Mouse (Mus musculus) megakaryocyte-erythroid progenitor cell, adult 5-6 weeks (primary cell): ENCODE results near the gene Pak1. TPM values are rescaled to one million over a fixed set of nuclear protein-coding genes. Genes with fewer than 3 reads are reported as not detected.

Experiments
- ATAC-seq: replicated peaks from 2 replicates; pipeline ENCODE4 v1.8.0; 2016; ENCODE audit warnings: mild to moderate bottlenecking, inconsistent platforms; ENCODE audit not compliant: severe bottlenecking, poor library complexity, low FRiP score, low TSS enrichment
- total RNA-seq, 2 experiments: library from RNA; stranded (forward) in 1 of 2; stranded (reverse) in 1 of 2; fragments of 200-1000, 215-1000 nt in 1 of 2; fragments of >200 nt in 1 of 2; fragmentation: Nextera tagmentation in 1 of 2; gene quantifications; 2 replicates each; pipeline ENCODE4 v1.2.3; 2014 to 2017

Pak1 gene
- total RNA-seq (2014; fragmentation: Nextera tagmentation) (6.9 and 8.2 TPM in 2 replicates), total RNA-seq (2017) (13.9 and 20.3 TPM in 2 replicates)

DNA sequence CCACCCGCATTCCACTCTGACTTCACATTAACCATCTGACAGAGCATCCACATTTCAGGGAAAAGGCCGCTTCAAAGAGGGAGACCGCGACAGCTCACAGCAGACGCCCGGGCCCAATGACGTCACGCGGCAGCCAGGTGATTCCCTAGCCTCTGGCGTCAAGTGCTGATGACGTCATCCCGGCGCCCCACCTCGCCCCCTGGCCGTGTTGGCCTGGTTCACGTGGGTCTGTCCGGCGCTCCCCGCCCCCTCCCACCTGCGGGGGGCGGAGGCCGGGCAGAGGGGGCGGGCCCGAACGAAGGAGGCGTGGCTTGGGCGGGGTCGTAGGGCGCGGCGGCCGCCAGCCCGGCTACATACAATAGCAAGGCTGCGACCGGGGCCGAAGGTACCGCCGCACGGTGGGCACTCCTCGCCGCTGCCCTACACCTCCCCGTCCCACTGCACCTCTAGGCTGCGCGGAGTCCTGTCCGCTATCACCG, at the start of gene Pak1:
TSS of gene Pak1 (plus strand) at position 352 of the 479 bp plus-strand sequence.
- peak; percentile 72 for ATAC-seq

DNA sequence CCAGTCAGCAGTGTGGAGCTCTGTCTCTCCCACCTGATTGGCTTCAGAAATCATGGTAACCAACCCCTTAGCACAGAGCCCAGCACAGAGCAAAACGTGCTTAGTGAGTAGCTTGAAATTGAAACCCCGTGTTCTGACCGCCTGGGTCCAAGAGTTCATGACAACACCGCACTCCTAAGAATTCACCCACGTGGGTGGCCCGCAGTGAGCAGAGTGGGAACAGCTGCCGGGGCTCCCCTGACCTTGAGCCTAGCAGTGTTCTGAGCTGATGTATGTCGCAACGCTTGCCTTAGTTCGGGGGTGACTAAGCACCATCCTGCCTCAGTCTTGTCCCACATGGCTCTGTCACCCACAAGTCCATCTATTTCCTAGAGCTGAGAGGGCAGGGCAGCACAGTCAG, 47.4 kb upstream of the Pak1 start:
- no peak for ATAC-seq

DNA sequence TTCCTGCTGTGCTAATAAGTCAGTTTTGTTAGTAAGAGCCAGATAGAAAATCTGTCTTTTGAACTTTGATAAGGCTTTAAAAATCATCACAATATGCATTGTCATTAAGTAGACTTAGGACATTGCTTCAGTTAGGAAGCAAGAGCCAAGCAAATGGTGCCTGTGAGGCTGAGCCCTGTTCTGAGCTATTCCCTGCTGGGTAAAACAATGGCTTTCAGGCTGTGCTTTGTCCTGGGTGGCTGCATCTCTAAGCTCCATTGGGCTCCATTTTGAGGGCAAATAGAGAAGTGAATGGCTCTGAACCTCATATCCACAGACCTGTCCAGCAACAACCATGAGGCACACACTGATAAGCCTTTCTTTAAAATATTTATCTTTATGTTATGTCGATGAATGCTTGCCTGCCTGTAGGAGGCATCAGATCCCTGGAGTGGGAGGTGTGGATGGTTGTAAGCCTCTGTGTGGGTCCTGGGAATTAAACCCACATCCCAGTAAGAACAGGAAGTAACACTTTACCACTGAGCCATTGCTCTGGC, 46.5 kb upstream of the Pak1 start:
- ATAC-seq: peak; percentile 28

DNA sequence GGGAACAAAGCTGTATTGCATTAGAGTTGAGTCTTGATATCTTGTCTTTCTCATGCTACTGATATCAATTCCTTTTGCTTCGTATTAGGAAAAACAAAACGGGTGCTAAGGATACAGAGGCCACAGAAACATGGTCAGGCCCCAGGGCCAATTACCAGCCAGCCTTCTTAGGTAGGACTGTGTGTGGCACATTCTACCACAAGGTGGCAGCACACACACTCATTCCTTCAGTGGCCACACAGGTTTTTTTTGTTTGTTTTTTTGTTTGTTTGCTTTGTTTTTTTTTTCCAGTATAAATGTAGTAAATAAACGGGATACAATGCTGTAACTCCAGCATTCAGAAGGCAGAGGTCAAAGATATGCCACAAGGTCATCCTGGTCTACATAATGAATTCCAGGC, 43.0 kb upstream of the Pak1 start:
- 0 out of 2 replicates have a peak, but pooled peaks have one; percentile 24 for ATAC-seq

DNA sequence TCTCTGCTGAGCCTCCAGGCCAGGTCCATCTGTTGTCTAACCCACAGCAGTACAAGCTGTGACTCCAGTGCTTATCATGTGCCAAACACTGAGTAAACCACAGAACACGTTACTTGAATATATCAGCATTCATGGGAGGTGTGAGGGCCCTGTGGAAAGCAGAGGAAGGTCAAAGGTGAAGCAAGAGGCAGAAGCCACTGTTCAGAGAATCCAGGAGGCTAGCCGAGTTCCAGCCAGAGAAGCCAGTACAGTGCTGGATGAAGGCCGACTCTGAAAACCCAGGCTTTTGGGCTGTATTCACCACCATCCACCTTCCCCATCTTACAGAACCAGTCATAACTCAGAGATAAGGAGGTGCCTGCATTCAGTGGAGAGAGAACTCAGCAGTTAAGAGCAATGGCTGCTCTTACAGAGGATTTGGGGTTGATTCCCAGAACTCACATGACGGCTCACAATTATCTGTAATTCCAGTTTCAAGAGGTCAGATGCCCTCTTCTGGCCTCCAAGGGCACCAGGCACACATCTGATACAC, 41.1 kb upstream of the Pak1 start:
- peak; percentile 81 for ATAC-seq

DNA sequence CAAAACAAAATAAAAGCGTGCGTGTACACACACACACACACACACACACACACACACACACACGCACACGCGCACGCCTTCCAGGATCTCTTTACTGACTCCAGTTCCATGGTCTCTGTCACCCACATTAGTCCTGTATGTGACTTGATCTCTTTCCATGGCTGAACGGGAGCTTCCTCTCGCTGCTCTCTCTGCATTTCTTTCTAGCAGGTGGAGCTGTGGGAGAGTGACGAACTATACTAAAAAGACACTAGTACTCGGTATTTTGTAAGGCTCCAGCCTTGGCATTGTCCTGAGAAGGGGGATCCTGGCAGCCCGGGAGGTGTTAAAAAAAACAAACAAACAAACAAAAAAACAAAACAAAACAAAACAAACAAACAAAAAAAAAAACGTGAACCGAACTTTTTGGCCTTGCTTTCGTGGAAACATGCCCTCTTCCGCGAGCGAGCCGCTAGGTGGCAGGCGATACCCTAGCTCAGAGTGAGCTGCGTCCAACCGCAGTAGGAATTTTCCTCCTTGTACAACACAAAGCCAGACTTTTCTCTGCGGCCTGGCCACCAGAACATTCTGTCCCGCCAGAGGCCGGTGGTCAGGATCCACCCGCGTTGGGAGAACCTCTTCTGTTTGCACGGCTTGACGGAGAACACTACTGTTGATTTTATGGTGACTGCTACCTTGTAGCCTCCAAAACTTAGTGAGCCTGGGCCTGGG, 40.4 kb upstream of the Pak1 start:
- ATAC-seq: peak; percentile 53

DNA sequence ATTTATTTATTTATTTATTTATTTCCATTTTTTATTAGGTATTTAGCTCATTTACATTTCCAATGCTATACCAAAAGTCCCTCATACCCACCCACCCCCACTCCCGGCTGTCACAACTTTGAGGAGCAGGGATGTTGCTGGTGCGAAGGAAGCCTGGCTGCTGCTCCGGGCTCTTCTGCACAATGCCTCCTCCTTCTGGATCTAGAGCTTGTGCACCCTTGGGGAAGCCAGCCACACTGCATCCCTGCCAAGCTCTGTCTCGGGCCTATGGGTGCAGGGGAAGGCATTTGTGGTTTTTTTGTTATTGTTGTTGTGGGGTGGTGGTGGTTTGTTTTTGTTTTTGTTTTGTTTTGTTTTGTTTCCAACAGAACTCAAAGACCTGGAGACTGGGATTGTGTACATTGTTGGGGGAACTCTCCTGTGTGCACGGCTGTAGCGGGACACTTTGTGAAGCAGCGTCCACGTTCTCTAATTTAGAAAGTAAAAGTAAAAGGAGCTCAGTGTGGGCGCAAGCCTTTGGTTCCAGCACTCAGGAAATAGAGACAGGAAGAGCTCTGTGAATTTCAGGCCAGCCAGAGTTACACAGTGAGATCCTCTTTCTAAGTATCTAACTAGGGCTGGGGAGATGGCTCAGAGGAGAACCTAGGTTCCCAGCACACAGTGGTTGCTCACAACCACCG, 39.7 kb upstream of the Pak1 start:
- 0 out of 2 replicates have a peak, but pooled peaks have one; percentile 8 for ATAC-seq

DNA sequence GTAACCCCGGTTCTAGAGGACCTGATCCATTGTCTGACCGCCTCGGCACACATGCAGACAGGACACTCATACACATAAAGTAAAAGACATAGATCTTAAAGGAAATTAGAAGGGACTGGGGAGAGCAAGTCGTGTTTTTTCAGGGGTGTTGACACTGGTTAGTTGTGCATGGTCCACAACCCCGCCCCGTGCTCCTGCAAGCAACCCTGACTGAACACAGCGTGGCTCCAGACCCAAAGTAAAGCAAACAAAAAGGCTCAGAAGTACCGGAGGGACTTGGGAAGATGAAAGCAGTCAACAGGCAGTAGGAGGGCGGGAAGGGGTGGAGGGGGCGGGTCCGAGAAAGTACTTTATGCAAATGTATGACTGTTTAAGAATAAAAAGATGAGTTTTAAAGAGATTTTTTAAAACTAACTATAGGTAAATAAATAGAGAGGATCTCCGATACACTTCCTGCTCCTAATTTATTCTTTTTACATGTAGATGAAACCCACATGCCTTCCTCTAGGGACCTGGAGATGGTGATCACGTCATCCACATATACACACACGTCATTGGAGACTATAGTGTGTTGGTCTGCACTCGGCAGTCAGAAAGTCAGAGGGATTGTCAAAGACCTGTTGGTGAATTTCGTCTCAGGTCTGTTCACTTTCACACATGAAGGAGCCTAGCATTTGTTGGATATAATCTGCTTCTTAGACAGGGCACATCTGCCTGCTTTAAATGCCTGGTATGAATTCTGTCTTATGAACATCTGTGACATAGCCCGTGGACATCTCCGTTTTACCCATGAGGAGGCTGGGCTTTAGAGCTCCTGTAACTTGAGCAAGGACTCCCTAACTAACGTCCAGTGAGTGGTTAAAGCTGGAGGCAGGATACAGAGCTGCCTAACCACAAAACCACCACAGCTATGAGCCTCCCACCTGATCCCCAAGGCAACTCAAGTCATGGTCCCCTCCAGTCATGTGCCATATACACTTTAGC, 38.8 kb upstream of the Pak1 start:
- ATAC-seq: peak; percentile 38

DNA sequence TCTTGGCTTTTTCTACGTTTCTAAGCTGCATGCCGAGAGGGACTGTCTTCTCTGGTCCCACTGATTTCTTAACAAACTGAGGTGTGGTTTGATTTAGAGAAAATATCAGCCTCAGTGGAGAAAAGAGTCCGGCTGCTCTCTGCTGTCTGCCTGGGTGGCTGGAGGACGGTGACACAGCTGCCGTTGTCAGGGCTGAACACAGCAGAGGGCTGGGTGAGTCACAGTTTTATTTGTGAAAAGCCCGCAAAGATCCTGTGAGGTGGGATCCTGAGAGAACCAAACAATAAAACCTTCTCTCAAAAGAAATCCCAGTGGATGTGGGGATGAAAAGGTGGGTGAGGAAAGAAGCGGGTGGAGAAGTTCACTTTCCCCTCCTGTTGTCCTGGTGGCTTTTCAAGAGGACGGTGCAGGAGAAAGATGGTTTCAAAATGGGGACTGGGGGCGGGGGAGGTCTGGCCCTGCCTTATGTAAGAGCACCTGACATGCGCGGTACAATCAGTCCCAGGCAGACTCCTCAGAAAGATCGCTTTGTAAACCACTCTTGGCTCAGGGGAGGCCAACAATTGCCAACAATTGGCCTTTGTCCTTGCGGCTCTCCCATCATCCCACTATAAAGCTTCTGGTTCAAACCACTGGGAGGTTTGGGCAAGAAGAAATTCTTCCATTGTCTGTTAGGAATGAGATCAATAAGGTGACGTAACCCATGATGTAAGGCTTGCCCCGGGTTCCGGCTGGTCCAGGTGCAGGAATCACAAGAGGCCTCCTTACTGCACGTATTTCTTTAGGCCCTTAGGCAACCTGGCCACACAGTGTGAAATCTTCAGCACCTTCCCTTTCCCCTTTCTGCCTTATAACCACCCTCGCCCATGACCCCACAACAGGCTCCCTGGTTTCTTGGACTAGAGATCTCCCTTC, 31.1 kb upstream of the Pak1 start:
- ATAC-seq: no peak

DNA sequence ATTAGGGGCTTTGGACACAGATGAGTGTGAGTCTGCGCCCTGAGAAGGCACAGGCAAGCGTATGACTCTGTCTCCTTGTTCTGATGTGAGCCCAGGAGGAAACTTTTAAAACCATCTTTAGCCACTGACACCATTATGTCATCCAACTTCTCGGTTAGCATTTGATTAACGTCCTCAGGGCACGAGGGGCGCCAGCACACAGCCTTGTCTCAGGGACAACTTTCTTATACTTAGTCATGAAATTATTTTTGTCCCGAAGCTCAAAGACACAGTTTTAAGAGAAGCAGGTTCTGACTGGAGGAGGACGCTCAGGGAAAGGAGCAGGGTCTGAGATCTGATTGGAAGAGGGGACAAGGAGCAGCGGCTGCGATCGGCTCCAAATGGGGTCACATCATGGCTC, 23.8 kb upstream of the Pak1 start:
- no peak for ATAC-seq

DNA sequence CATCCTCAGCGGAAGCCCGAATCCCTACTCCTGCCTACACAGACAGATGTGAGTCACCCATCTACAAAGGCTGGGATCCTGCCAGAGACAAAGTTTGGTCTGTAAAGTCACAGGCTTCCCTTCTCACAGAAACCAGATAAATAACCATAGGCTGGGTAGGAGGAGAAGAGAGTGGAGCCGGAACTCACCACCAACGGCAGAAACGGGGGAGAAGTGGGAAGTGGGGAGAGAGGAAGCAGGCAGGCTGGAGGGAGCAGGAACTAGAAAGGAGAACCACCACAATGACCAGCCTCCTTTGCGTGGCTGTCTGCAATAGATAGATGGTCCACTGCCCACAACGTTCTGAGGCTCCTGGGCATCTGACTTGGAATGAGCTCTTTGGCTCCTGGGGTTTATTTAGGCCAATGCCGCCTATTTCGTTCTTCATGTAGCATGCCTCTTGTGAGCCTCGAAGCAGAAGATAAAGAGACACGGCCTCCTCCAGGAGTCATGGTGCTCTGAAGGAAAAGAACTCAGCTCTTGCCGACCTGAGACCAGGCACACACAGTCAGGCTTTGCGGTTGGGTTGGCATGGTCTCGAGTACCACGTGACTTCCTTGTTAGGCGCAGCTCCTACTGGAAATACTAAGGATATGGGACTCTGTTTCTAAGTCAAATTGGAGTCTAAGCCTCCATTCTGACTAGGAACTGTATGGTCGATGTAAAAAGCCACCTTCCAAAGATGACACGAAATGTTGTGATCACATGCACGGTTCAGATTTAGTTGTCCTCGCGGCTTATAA, 23.0 kb upstream of the Pak1 start:
- ATAC-seq: peak; percentile 51

DNA sequence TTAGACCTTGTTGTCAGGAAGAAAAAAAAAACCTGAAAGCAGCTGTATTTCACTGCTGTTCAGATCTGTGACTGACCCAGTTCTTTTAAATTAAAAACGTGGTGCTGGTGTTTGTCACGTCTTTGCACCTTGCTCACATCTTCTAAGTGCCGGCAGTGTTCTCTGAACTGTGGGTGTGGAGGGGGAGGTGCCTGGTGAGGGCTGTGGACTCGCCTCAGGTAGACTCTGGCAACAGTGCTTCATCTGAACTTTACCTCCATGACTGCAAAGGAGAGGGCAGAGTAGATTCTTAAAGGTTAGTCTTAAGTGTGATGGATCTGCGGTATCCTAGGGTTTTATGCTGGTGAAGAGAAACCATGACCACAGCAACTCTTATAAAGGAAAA, 22.4 kb upstream of the Pak1 start:
- ATAC-seq: no peak

DNA sequence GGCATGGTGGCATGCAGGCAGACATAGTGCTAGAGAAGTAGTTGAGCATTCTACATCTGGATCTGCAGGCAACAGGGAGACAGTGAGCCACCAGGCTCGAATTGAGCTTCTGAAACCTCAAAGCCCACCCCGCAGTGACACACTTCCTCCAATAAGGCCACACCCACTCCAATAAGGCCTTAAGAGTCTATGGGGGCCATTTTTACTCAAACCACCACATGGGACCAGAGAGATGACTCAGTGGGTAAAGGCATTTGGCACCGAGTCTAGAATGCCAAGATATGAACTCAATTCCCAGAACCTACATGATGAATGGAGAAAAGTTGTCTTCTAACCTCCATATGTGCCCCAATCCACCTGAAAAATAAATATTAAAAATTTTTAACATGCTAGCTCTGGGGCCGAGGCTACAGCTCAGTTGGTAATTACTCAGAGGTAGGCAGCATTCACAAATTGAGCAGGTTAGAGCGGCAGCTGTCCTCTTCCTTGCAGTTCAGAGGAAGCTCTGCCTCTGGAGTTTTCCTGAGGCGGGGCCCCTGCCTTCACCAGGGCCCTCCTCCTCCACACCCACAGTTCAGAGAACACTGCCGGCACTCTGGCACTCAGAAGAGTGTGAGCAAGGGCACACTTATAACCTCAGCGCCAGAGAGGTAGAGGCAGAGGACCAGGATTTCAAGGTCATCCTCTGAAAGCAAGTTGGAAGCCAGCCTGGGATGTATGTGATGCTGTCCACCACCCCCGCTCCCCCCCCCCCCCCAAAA, 21.8 kb upstream of the Pak1 start:
- ATAC-seq: no peak

DNA sequence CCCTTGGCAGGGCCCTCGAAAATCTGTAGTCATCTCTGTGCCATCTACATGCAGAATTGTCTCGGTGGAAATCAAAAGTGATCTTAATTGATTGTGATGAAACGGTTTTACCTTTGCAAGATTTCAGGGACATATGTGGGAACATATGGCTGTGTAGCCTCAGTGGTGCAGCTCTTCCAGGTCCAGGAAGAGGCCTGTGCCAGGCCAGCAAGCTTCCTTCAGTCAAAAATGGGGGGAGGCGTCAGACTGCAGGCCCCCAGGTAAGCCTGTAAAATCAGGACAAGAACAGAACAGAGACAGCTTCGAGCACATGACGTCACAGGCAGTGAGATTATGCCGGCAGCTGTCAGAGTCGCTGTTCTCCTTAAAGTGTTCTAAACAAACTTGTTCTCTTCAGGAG, 20.5 kb upstream of the Pak1 start:
- ATAC-seq: no peak

DNA sequence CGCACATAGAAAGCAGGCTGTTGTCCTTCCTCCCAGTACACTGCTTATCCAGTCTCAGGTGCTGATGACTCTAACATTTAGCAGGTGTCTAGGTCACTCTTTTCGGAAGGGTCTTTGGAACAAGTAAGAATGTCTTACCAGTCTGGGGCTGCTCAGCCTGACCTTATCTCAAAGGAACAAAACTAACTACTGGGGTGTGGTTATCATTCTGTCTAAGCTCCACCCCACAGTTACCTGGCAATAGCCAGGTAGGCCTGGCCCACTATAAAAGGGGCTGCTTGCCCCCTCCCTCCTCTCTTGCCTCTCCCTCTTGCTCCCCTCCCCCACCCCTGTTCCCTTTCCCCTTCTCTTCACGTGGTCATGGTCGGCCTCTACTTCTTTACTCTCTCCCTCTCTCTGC, 19.3 kb upstream of the Pak1 start:
- ATAC-seq: no peak

DNA sequence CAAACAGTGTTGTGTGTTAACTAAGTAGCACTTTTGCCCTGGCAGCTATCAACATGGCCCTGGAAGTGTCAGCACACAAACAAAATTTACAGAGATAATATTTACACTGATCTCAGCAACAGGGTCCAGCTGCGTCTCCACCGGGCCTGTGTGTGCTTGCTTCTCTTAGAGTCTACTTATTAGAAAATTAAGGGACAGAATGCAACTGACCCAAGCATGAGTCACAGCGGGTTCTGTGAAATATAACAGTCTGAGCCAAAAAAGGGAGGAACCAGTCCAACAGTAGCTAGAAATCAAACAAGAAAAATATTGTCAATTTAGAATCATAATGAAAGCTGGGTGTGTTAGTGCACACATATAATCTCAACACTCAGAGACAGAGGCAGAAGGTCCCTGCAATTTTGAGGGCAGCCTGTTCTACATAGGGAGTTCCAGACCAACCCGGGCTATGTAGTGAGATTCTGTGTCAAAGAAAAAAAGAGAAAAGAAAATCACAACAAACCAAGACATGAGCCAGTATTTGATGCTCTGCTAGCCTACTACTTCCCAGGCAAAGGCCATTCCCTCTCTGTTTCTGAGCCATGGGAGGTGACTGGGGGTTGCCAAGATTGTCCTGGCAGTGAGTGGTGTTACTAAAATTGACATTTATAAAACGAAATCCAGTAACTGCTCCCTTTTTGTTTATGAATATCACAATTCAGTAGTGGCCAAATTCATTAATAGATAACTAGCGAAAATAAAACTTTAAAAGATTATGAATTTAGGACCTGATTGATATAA, 17.3 kb upstream of the Pak1 start:
- no peak for ATAC-seq
